Mouse (Mus musculus) E14TG2a.4 (cell line): ENCODE results near the gene Lurap1l.

Experiments
- H3K27me3 ChIP-seq: 2 replicates; pipeline ENCODE4 v1.6.1; 2014; ENCODE audit warnings: low read length, control low read depth; ENCODE audit not compliant: insufficient read depth
- H3K36me3 ChIP-seq: 2 replicates; pipeline ENCODE4 v1.6.1; 2014; ENCODE audit warnings: low read length, control low read depth; ENCODE audit not compliant: insufficient read depth
- H3K4me1 ChIP-seq: replicated peaks from 2 replicates; pipeline ENCODE4 v1.6.1; 2014; ENCODE audit warnings: low read depth, low read length, control low read depth
- H3K4me3 ChIP-seq: replicated peaks from 2 replicates; pipeline ENCODE4 v1.5.1; 2014; ENCODE audit warnings: mild to moderate bottlenecking, low read length
- H3K9me3 ChIP-seq: 2 replicates; pipeline ENCODE4 v1.6.1; 2014; ENCODE audit warnings: low read length, control low read depth
- CTCF ChIP-seq: conservative IDR thresholded peaks from 2 replicates; pipeline ENCODE4 v1.5.1; 2014; ENCODE audit warnings: low read length
- NANOG ChIP-seq: IDR thresholded peaks from 2 replicates; pipeline ENCODE4 v1.6.1; 2014; ENCODE audit warnings: borderline replicate concordance, low read length, mixed read lengths
- POU5F1 ChIP-seq: IDR thresholded peaks from 2 replicates; pipeline ENCODE4 v1.6.1; 2014; ENCODE audit warnings: low read length, borderline replicate concordance

Lurap1l gene

DNA sequence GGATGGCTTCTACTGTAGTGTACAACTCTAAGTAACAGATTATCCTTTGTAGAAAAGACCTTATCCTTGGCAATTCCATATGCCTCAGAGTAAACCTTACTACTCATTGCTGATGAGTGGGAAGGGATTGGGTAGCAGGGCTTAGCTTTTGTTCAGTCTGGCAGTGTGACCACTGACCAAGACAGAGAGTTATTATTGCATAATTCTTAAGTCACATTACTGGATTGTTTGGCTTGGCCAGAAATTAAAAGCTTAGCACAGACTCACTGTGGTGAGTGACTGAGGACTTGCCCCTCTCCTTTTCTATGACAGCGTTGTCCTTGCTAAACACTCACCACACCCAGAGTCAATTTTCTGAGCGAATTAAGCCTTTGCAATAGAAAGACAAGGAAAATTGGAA, 93.1 kb downstream of the Lurap1l start:
- TF ChIP-seq POU5F1 (no peak), CTCF (no peak), NANOG (no peak)
- Histone ChIP-seq H3K36me3 (no peaks in the 10 kb centered on the region), H3K9me3 (peaks cover 18% of the 10 kb centered on the region)

More for the DNA sequence above, 93.1 kb downstream of the Lurap1l start:
- Histone ChIP-seq H3K4me1 (no peaks in the 10 kb centered on the region), H3K27me3 (no peaks in the 10 kb centered on the region), H3K4me3 (no peak overlapping the region)
